Mouse (Mus musculus) lung, embryonic 14.5 days (tissue): ENCODE results near the gene Ap1m1. TPM values are rescaled to one million over a fixed set of nuclear protein-coding genes. Genes with fewer than 3 reads are reported as not detected.

ENCODE experiments used
- ATAC-seq: fragments of 200-750 bp; cut with Nextera tagmentation; 2 replicates; pipeline ENCODE4 v1.8.0; 2017; ENCODE audit warnings: mild to moderate bottlenecking, moderate TSS enrichment, moderate library complexity; ENCODE audit not compliant: insufficient read depth
- DNase-seq: peaks from one replicate; pipeline ENCODE4 v3.0.0-alpha.2; 2015
- H3K27ac ChIP-seq: fragments of 300-500 bp; sonication (generic); 2 replicates; pipeline ENCODE4 v1.5.1; 2014; ENCODE audit warnings: low read depth, mild to moderate bottlenecking, moderate library complexity
- H3K27me3 ChIP-seq: fragments of 300-500 bp; sonication (generic); 2 replicates; pipeline ENCODE4 v1.6.1; 2014; ENCODE audit warnings: low read length, control low read depth; ENCODE audit not compliant: insufficient read depth
- H3K36me3 ChIP-seq: fragments of 300-500 bp; sonication (generic); 2 replicates; pipeline ENCODE4 v1.6.1; 2014; ENCODE audit warnings: control low read depth; ENCODE audit not compliant: insufficient read depth
- H3K4me1 ChIP-seq: fragments of 300-500 bp; sonication (generic); 2 replicates; pipeline ENCODE4 v1.6.1; 2014; ENCODE audit warnings: antibody characterized with exemption, control low read depth; ENCODE audit not compliant: insufficient read depth
- H3K4me2 ChIP-seq: fragments of 300-500 bp; sonication (generic); 2 replicates; pipeline ENCODE4 v1.6.1; 2014; ENCODE audit warnings: mild to moderate bottlenecking
- H3K4me3 ChIP-seq: fragments of 300-500 bp; sonication (generic); 2 replicates; pipeline ENCODE4 v1.5.1; 2014; ENCODE audit warnings: low read depth, low read length
- H3K9ac ChIP-seq: fragments of 300-500 bp; sonication (generic); 2 replicates; pipeline ENCODE4 v1.6.1; 2014
- H3K9me3 ChIP-seq: fragments of 300-500 bp; sonication (generic); 2 replicates; pipeline ENCODE4 v1.6.1; 2016; ENCODE audit warnings: low read depth, low read length, control low read depth
- CTCF ChIP-seq: IDR thresholded peaks from 2 replicates; pipeline ENCODE4 v1.5.1; 2016; ENCODE audit warnings: antibody characterized with exemption, low read depth
- WGBS: fragments of 180-500 bp; shearing (Covaris S2); extraction: QIAGEN DNeasy Blood & Tissue Kit; methylation state at CpG from one replicate; pipeline ENCODE4 v1.1.7; 2014; 5-methylcytosine and 5-hydroxymethylcytosine counted together
- polyA plus RNA-seq: library from polyadenylated mRNA; unstranded; fragments of >200 nt; fragmentation: Nextera tagmentation; extraction: Ambion mirVana; gene quantifications from 2 replicates; pipeline ENCODE4 v1.2.1, GENCODE M21; 2014

Ap1m1 gene
- polyA plus RNA-seq, 1 experiment from 2014 or later: 104 TPM

DNA sequence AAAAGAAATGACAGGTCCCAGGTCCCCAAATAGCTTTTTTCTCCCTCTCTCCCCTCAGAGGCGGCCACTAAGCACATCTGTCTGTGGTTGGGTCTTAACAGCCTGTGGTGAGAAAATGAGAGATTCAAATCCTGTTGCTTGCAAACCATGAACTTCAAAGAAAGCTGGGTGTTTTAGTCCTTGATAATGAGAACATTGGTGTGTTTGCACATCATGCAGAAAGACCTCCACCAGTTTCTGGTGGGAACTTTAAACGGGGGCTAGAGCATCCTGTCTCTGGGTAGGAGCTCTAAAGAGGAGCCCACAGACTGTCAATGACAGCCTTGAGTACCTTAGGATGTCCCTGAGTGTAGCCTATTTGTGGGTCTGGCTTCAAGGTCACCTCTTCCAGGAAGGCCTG is 51.3 kb downstream of the Ap1m1 start:
- Histone ChIP-seq H3K27ac (no peak overlapping the region), H3K9ac (no peak overlapping the region), H3K4me3 (no peak overlapping the region), H3K36me3 (no peaks in the 10 kb centered on the region), H3K27me3 (no peaks in the 10 kb centered on the region), H3K4me1 (no peaks in the 10 kb centered on the region), H3K4me2 (no peak overlapping the region), H3K9me3 (no peaks in the 10 kb centered on the region)
- ATAC-seq (no peak), DNase-seq (no peak)
- TF ChIP-seq CTCF: no peak
- 72% methylated on average over 2 of the region's 2 CpGs for WGBS

DNA sequence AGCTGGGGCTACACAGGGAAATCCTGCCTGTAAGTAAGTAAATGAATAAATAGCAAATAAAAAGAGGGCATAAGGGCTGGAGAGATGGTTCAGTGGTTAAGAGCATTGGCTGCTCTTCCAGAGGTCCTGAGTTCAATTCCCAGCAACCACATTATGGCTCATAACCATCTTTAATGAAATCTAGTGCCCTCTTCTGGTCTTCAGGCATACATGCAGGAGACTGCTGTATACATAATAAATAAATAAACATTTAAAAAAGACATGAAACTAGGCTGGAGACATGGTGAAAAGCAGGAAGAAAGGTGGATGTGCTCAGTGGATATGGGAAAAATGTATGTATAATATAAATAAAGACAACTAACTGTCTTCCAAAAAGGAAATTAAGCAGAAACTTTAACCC is 53.5 kb downstream of the Ap1m1 start:
- H3K27me3 ChIP-seq: no peaks in the 10 kb centered on the region
- H3K9me3 ChIP-seq: no peaks in the 10 kb centered on the region
- no peaks in the 10 kb centered on the region for H3K4me1 ChIP-seq
- no peak for DNase-seq
- no peak overlapping the region for H3K9ac ChIP-seq
- no peak overlapping the region for H3K4me2 ChIP-seq
- H3K27ac ChIP-seq: no peak overlapping the region
- no peaks in the 10 kb centered on the region for H3K36me3 ChIP-seq
- peak; percentile 15; the same call in 1 of the 2 replicates for TF ChIP-seq CTCF
- no peak for ATAC-seq
- no peak overlapping the region for H3K4me3 ChIP-seq

DNA sequence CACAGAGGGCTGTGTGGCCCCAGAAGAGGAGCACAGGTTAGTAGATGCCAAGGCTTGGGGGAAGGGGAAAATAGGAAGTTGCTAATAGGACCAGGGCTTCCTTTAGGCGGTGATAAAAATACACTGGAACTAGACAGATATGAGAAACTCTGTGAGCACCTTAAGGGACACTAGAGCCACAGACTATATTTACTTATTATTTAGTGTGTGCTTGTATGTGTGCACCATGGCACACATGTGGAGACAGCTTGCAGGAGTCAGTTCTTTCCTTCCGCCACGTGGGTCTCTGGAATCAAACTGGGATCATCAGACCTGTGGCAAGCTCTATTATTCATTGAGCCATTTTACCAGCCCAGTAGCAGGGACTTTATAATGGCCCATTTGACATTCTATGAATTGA is 55.3 kb downstream of the Ap1m1 start:
- no peak for TF ChIP-seq CTCF
- no peak overlapping the region for H3K4me3 ChIP-seq
- H3K27ac ChIP-seq: peak overlapping the region; percentile 79
- H3K9me3 ChIP-seq: no peaks in the 10 kb centered on the region
- DNase-seq (peak; percentile 17), ATAC-seq (no peak)
- WGBS: 64% methylated on average over 3 of the region's 3 CpGs
- H3K4me2 ChIP-seq: no peak overlapping the region
- H3K9ac ChIP-seq: no peak overlapping the region
- no peaks in the 10 kb centered on the region for H3K4me1 ChIP-seq
- H3K36me3 ChIP-seq: no peaks in the 10 kb centered on the region
- no peaks in the 10 kb centered on the region for H3K27me3 ChIP-seq

DNA sequence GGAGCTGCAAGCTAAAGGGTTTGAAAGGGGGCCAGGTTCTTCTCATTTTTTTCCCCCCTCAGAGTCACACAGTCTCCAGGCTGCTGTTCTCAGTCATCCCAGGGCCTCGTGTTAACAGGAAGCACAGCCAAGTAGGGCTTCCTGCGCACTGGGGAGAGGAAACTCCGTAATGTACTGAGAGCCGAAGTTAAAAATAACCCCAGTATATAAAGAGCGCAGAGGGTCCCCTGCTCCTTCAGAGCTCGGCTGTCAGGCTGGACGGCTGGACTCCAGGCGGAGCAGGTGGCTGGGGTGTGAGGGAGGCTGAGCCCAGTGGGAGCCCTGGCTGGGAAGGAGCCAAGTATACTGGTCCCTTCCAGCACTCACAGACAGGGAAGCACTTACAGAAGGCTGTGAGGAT is 55.9 kb downstream of the Ap1m1 start:
- Histone ChIP-seq H3K27me3 (no peaks in the 10 kb centered on the region), H3K4me1 (no peaks in the 10 kb centered on the region), H3K27ac (peak overlapping the region; percentile 84), H3K4me2 (peak overlapping the region; percentile 18; the same call in 1 of the 2 replicates), H3K9me3 (no peaks in the 10 kb centered on the region), H3K4me3 (no peak overlapping the region), H3K9ac (no peak overlapping the region), H3K36me3 (no peaks in the 10 kb centered on the region)
- no peak for TF ChIP-seq CTCF
- DNase-seq (peak; percentile 79), ATAC-seq (peak; percentile 94)
- WGBS: 29% methylated on average over 8 of the region's 8 CpGs

DNA sequence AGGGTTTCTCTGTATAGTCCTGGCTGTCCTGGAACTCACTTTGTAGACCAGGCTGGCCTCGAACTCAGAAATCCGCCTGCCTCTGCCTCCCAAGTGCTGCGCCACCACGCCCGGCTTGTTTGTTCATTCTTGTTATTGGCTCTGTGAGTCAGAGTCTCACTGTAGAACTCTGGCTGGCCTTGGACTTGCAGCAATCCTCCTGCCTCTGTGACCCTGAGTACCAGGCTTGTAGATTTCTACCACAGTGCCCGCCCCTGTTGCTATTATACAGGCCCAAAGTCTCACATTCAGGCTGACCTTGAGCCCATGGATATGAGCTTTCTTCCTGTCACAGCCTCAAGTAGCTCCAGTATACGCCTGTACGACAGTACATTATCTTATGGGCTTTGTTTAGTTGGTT is 56.7 kb downstream of the Ap1m1 start:
- Histone ChIP-seq H3K9ac (no peak overlapping the region), H3K4me1 (no peaks in the 10 kb centered on the region), H3K9me3 (no peaks in the 10 kb centered on the region), H3K27ac (no peak overlapping the region), H3K4me3 (no peak overlapping the region), H3K27me3 (no peaks in the 10 kb centered on the region), H3K36me3 (no peaks in the 10 kb centered on the region), H3K4me2 (no peak overlapping the region)
- no peak for ATAC-seq
- 93% methylated on average over 8 of the region's 8 CpGs for WGBS
- DNase-seq: no peak
- TF ChIP-seq CTCF: no peak

DNA sequence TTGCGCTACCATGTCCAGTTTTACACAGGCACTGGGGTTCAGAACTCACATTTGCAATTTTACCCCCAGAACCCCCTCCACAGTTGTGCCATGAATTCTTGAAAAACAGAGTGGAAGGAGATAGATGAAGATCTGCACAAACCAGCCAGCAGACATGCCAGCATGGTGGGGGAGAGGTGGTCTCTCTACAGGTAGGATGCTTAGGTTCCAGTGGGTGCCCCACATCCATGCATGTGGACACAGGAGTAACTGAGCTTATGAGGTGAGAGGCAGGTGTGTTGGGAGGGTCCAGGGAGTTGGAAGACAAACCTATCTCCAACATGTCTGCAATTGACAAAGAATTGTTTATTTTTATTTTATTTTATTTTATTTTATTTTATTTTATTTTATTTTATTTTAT is 59.1 kb downstream of the Ap1m1 start:
- H3K27ac ChIP-seq: no peak overlapping the region
- 71% methylated on average over 1 of the region's 1 CpGs for WGBS

DNA sequence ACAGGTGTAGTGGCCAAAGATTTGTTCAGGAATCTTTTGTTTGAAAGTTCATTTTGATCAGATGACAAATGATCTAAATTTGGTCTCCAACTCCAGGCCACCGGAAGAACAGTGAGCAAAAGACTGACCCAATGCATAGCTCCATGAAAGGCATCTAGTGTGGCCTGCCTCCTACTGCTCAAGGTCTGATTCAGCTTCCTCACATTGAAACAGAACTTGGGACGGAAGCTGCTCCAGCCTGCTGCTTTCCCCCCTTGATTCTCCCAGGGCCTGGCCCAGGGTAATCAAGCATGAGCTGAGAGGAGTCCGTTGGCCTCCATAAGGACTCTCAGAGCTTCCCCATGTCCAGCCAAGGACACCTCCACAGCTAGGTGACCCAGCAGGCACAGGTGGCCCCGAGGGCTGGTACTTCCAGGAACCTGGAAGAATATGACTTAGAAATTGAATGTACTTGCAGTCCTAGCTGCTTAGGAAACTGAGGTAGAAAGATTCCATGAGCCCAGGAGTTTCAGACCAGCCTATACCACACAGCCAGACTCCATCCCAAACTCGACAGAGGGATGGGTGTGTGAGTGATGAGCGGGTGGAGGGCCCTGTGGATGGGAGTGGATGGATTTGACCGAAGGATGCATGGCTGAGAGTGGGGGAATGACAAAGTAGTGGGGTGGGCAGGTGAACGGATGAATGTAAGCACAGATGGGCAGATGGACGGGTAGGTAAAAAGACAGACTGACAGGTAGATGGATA is 61.0 kb downstream of the Ap1m1 start:
- no peak for TF ChIP-seq CTCF
- Histone ChIP-seq H3K9me3 (no peaks in the 10 kb centered on the region), H3K4me1 (no peaks in the 10 kb centered on the region), H3K27ac (no peak overlapping the region), H3K9ac (no peak overlapping the region), H3K36me3 (no peaks in the 10 kb centered on the region), H3K4me2 (no peak overlapping the region), H3K27me3 (no peaks in the 10 kb centered on the region), H3K4me3 (no peak overlapping the region)
- WGBS: 70% methylated on average over 9 of the region's 9 CpGs
- ATAC-seq (no peak), DNase-seq (peak; percentile 9)

More for the DNA sequence above, 59.1 kb downstream of the Ap1m1 start:
- Histone ChIP-seq H3K27me3 (no peaks in the 10 kb centered on the region), H3K36me3 (no peaks in the 10 kb centered on the region), H3K4me2 (no peak overlapping the region), H3K4me1 (no peaks in the 10 kb centered on the region), H3K9me3 (no peaks in the 10 kb centered on the region), H3K4me3 (no peak overlapping the region), H3K9ac (no peak overlapping the region)
- TF ChIP-seq CTCF: no peak
- no peak for DNase-seq
- no peak for ATAC-seq
